Mouse (Mus musculus): ENCODE measurements around the gene Tmem132d. TPM values are rescaled to one million over a fixed set of nuclear protein-coding genes. Genes with fewer than 3 reads are reported as not detected.

Gene Tmem132d
- polyA plus RNA-seq, 1 experiment from 2014 or later: 0.02 TPM

DNA sequence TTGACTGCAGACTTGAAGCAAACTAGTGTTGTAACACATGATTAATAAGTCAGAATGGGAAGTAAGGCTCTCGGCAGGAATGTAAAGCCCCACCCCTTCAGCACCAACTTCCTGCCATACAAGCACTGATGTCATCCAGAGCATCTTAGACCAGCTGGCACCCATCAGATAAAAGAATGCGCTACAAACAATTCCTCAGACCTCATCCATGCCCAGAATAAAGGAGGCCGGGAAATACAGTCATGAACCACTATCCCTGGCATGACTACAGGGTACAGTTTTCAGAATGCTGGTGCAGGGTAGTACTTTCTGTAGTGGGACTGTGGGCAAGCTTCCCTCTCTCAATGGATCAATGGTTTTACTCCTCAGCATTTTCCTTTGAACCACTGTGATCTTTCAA lies 310.2 kb downstream of the Tmem132d start:
- WGBS (ENCODE audit: insufficient replicate concordance): 35% methylated on average over 3 of the region's 3 CpGs
- no peak overlapping the region for H3K9ac ChIP-seq
- no peaks in the 10 kb centered on the region for H3K4me1 ChIP-seq
- H3K27ac ChIP-seq: no peak overlapping the region
- H3K9me3 ChIP-seq (replicated peaks): no peaks in the 10 kb centered on the region
- no peak overlapping the region for H3K4me3 ChIP-seq
- no peak overlapping the region for H3K4me2 ChIP-seq
- ATAC-seq: no peak
- no peaks in the 10 kb centered on the region for H3K36me3 ChIP-seq
- H3K27me3 ChIP-seq (replicated peaks): no peaks in the 10 kb centered on the region

DNA sequence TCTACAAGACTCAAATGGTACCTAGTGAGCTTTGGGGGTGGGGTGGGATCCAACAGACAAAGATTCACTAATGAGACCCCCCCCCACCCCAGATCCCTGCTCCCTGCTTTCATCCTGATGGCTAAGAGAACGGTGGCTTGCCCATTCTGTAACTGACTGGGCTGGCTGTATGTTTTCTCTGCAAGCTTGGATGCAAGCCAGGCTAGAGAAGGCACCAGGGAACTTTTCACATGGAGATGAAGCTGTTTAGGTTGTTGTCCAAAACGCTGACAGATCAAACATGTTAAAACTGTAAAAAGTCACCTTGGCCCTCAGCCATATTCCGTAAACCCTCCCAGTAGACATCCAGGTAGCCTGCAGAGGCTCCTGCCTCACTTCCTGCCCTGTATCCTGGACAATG lies 313.7 kb downstream of the Tmem132d start:
- Histone ChIP-seq H3K27ac (no peak overlapping the region), H3K4me2 (no peak overlapping the region), H3K4me1 (no peaks in the 10 kb centered on the region), H3K27me3 (replicated peaks) (no peaks in the 10 kb centered on the region), H3K36me3 (no peaks in the 10 kb centered on the region), H3K9ac (no peak overlapping the region), H3K4me3 (no peak overlapping the region), H3K9me3 (replicated peaks) (0 out of 2 replicates have a peak, but pooled peaks cover 3% of the 10 kb centered on the region)
- ATAC-seq: no peak
- 47% methylated on average over 3 of the region's 3 CpGs for WGBS (ENCODE audit: insufficient replicate concordance)

DNA sequence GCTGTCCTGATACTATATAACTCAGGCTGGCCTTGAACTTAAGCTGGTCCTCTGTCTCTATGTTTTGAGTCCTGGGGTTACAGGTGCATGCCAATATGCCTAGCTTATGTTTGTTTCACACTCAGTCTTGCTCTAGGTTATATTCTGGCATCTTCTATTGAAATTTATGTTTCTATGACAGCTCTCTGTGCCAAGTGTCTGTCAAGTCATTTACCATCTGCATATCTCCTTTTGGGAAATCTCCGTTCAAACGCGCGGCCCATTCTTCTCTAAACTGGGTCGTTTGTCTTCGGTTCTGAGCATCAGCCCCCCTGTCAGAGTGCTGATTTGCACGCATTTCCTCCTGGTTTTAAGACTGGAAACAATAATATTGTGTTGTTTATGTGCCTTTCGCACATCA lies 319.8 kb downstream of the Tmem132d start:
- H3K4me2 ChIP-seq: no peak overlapping the region
- H3K9ac ChIP-seq: no peak overlapping the region
- no peaks in the 10 kb centered on the region for H3K4me1 ChIP-seq
- ATAC-seq: no peak
- H3K9me3 ChIP-seq (replicated peaks): peaks cover 20% of the 10 kb centered on the region; the same call in 1 of the 2 replicates
- WGBS (ENCODE audit: insufficient replicate concordance): 80% methylated on average over 8 of the region's 8 CpGs
- no peaks in the 10 kb centered on the region for H3K27me3 ChIP-seq (replicated peaks)
- H3K4me3 ChIP-seq: no peak overlapping the region
- H3K27ac ChIP-seq: no peak overlapping the region
- H3K36me3 ChIP-seq: no peaks in the 10 kb centered on the region

DNA sequence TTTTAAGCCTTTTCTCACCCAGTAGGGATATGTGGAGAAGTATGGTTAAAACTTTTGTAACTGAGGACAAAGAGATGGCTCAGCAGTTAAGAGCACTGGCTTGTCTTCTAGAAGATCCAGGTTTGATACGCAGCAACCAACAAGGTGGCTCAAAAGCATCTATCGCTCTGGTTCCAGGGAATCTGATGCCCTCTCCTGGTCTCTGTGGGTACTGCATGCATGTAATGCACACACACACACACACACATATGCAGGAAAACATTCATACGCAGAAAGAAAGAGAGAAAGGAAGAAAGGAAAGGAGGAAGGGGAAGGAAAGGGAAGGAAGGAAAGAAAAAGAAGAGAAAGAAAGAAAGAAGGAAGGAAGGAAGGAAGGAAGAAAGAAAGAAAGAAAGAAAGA lies 320.4 kb downstream of the Tmem132d start:
- 87% methylated on average over 3 of the region's 3 CpGs for WGBS (ENCODE audit: insufficient replicate concordance)
- Histone ChIP-seq H3K9me3 (replicated peaks) (peaks cover 20% of the 10 kb centered on the region; the same call in 1 of the 2 replicates), H3K27ac (no peak overlapping the region), H3K4me3 (no peak overlapping the region), H3K4me2 (no peak overlapping the region), H3K9ac (no peak overlapping the region), H3K36me3 (no peaks in the 10 kb centered on the region), H3K4me1 (no peaks in the 10 kb centered on the region), H3K27me3 (replicated peaks) (no peaks in the 10 kb centered on the region)
- ATAC-seq: no peak

DNA sequence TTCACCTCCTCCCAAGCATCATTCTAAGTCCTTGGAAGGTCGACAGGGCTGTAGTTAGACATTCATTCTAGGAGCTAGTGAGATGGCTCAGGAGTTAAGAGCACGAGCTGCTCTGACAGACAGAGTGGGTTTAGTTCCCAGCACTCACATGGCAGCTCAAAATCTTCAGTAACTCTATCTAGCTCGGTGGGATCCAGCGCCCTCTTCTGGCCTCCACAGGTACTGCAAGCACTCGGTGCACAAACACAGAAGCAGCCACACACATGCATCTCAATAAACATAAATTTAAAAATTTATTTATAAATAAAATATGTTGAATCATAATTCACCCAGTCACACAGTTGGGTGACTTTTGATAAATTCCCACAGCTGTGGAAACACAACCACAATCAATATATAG lies 321.2 kb downstream of the Tmem132d start:
- no peaks in the 10 kb centered on the region for H3K27me3 ChIP-seq (replicated peaks)
- no peak overlapping the region for H3K27ac ChIP-seq
- no peak overlapping the region for H3K4me3 ChIP-seq
- H3K9ac ChIP-seq: no peak overlapping the region
- WGBS (ENCODE audit: insufficient replicate concordance): 60% methylated on average over 5 of the region's 5 CpGs
- no peaks in the 10 kb centered on the region for H3K36me3 ChIP-seq
- no peak for ATAC-seq
- no peaks in the 10 kb centered on the region for H3K4me1 ChIP-seq
- no peak overlapping the region for H3K4me2 ChIP-seq
- peaks cover 20% of the 10 kb centered on the region; the same call in 1 of the 2 replicates for H3K9me3 ChIP-seq (replicated peaks)

DNA sequence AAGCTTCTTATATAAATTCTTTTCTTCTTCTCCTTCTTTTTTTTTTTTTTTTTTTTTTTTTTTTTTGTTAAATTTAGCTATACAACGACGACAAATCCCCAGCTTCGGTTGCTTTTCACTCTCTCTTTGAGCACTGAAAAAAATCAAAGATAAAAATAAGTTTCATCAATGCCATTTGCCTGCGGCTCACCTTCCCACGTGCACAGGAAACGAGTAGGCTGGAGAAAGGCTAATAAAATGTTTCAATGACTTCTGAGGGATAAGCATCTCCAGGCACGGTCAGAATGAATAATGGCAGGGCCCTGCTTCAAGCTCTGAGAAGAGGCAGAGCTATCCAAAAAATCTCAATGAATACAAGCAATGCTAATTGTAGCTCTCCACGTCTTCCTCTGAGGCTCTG lies 330.3 kb downstream of the Tmem132d start:
- Histone ChIP-seq H3K27me3 (replicated peaks) (no peaks in the 10 kb centered on the region), H3K4me1 (no peaks in the 10 kb centered on the region), H3K9ac (no peak overlapping the region), H3K4me2 (no peak overlapping the region), H3K9me3 (replicated peaks) (peaks cover 31% of the 10 kb centered on the region), H3K27ac (no peak overlapping the region), H3K36me3 (no peaks in the 10 kb centered on the region), H3K4me3 (no peak overlapping the region)
- no peak for ATAC-seq
- WGBS (ENCODE audit: insufficient replicate concordance): 74% methylated on average over 8 of the region's 8 CpGs

DNA sequence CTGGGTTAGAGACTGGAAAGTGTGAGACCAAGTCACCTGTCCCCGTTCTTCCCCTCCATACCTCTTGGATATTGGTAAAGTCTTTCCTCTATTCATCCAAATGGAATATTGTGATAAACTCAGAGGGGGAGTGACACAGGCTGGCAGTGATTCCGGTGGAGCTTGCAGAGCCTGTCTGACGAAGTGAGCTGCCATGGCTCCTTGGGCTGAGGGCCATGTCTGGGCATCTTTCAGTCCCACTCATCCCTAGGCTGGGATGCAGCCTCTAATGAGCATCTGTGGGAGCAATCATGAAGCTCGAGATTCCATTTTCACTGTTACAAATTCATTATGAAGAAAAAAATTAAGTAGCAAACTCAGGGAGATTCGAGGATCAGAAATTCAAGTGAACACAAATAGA lies 332.5 kb downstream of the Tmem132d start:
- Histone ChIP-seq H3K9ac (no peak overlapping the region), H3K4me2 (no peak overlapping the region), H3K4me1 (no peaks in the 10 kb centered on the region), H3K27ac (no peak overlapping the region), H3K4me3 (no peak overlapping the region), H3K27me3 (replicated peaks) (no peaks in the 10 kb centered on the region), H3K9me3 (replicated peaks) (peaks cover 22% of the 10 kb centered on the region), H3K36me3 (no peaks in the 10 kb centered on the region)
- no peak for ATAC-seq
- 58% methylated on average over 5 of the region's 5 CpGs for WGBS (ENCODE audit: insufficient replicate concordance)

DNA sequence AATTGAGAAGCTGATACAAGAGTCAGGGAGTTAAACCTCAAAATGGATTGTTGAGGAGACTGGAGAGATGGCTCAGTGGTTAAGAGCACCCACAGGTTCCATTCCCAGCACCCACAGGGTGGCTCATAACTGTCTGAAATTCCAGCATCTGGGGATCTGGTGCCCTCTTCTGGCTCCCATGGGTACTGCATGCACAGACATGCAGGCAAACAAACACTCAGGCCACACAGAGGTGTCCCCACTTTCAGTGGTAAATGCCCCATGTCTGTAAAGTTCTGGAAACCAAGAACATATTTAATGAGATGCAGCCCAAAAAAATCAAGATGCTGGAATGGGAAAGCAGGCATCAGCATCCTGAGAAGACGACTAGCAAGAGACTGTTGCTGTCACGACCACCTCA lies 333.4 kb downstream of the Tmem132d start:
- H3K4me2 ChIP-seq: no peak overlapping the region
- no peaks in the 10 kb centered on the region for H3K27me3 ChIP-seq (replicated peaks)
- no peak overlapping the region for H3K9ac ChIP-seq
- H3K27ac ChIP-seq: no peak overlapping the region
- no peaks in the 10 kb centered on the region for H3K36me3 ChIP-seq
- H3K4me1 ChIP-seq: no peaks in the 10 kb centered on the region
- 71% methylated on average over 2 of the region's 2 CpGs for WGBS (ENCODE audit: insufficient replicate concordance)
- H3K9me3 ChIP-seq (replicated peaks): peaks cover 23% of the 10 kb centered on the region
- ATAC-seq: no peak
- H3K4me3 ChIP-seq: no peak overlapping the region

DNA sequence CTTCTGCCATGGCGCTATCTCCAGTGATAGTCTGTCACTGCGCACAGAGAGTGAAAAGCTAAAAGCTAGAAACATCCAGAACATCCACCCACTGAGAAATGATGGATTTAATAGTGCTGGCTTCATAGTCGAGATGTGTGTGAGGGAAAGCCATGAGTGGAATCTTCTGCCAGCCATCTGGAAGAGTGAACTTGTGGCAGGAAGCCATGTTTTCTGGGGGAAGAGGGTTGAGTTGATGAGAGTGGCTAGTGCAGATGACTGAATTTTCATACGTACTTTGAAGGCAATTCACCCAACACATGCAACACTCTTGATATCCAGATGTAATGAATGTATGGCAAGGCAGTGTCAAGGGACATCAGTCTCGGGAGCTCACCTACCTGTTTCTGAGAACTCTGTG lies 342.3 kb downstream of the Tmem132d start:
- no peaks in the 10 kb centered on the region for H3K4me1 ChIP-seq
- H3K27ac ChIP-seq: no peak overlapping the region
- H3K9me3 ChIP-seq (replicated peaks): 0 out of 2 replicates have a peak, but pooled peaks cover 17% of the 10 kb centered on the region
- no peaks in the 10 kb centered on the region for H3K27me3 ChIP-seq (replicated peaks)
- no peaks in the 10 kb centered on the region for H3K36me3 ChIP-seq
- H3K4me2 ChIP-seq: no peak overlapping the region
- WGBS (ENCODE audit: insufficient replicate concordance): 64% methylated on average over 5 of the region's 5 CpGs
- ATAC-seq: no peak
- H3K4me3 ChIP-seq: no peak overlapping the region
- no peak overlapping the region for H3K9ac ChIP-seq

DNA sequence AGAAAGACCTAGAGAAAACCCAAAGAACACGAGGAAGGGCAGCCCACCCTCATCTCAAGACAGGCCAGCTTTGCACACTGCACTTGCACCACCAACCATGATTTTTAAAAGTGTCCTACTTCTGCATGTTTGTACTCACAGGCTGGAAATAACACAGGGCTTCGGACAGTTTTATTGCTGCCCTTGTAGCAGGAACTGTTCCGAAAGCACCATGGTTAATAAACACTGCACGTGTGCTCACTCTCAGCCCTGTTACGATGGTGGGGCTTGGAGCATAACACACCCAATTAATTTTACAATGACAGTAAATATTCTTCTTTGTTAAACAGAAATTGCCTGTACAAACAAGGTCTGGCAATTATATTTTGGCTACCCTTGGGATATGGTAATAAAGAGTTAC lies 357.4 kb downstream of the Tmem132d start:
- Histone ChIP-seq H3K27me3 (replicated peaks) (no peaks in the 10 kb centered on the region), H3K4me3 (no peak overlapping the region), H3K9ac (no peak overlapping the region), H3K36me3 (no peaks in the 10 kb centered on the region), H3K27ac (no peak overlapping the region), H3K4me2 (no peak overlapping the region), H3K9me3 (replicated peaks) (peaks cover 3% of the 10 kb centered on the region; the same call in 1 of the 2 replicates), H3K4me1 (no peaks in the 10 kb centered on the region)
- ATAC-seq: no peak
- 58% methylated on average over 5 of the region's 5 CpGs for WGBS (ENCODE audit: insufficient replicate concordance)

DNA sequence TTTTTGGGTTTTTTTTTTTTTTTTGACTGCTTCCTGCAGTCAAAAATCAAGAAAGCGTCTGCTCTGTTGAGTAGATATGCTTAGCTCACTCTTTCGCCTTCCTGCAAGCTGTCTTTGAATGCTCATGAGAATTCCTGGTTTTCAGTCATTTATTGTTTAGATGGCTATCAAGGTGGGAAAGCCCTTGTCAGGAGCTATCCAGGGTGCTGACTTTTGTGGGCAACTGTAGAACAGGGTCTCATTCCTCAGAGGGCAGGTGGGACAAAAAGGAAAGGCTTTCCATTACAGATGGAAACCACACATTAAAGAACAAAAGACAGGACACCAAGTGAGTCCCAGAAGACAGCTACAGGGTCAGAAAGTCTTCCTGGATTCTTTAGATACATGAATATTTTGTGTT lies 360.3 kb downstream of the Tmem132d start:
- WGBS (ENCODE audit: insufficient replicate concordance): 55% methylated on average over 2 of the region's 2 CpGs

DNA sequence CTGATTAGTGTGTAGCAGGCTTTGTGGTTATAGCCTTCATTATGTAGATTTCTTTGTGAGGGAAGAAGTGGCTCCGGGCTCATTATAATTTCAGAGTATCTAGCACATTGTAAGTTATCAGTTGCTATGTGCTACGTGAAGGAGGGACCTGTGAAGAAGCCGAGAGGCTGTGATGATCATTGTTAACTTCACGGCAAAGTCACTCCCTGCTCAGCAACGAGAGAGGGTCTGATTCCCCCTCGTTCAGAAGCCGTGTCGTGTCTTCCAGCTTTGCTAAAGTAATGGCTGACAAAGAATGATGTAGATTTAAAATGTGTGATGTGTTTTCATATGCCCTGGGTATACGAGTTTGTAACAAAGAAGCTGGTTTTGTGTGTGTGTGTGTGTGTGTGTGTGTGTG lies 391.1 kb downstream of the Tmem132d start:
- no peaks in the 10 kb centered on the region for H3K4me1 ChIP-seq
- no peak overlapping the region for H3K9ac ChIP-seq
- no peak overlapping the region for H3K4me2 ChIP-seq
- no peak for ATAC-seq
- no peak overlapping the region for H3K27ac ChIP-seq
- H3K36me3 ChIP-seq: no peaks in the 10 kb centered on the region
- H3K9me3 ChIP-seq (replicated peaks): peaks cover 22% of the 10 kb centered on the region; the same call in 1 of the 2 replicates
- no peaks in the 10 kb centered on the region for H3K27me3 ChIP-seq (replicated peaks)
- H3K4me3 ChIP-seq: no peak overlapping the region
- WGBS (ENCODE audit: insufficient replicate concordance): 64% methylated on average over 9 of the region's 9 CpGs

More for the DNA sequence above, 360.3 kb downstream of the Tmem132d start:
- no peak overlapping the region for H3K4me3 ChIP-seq
- no peak overlapping the region for H3K4me2 ChIP-seq
- H3K9ac ChIP-seq: no peak overlapping the region
- no peak overlapping the region for H3K27ac ChIP-seq
- ATAC-seq: no peak
- no peaks in the 10 kb centered on the region for H3K27me3 ChIP-seq (replicated peaks)
- H3K9me3 ChIP-seq (replicated peaks): peaks cover 12% of the 10 kb centered on the region; the same call in 1 of the 2 replicates
- H3K36me3 ChIP-seq: no peaks in the 10 kb centered on the region
- no peaks in the 10 kb centered on the region for H3K4me1 ChIP-seq

DNA sequence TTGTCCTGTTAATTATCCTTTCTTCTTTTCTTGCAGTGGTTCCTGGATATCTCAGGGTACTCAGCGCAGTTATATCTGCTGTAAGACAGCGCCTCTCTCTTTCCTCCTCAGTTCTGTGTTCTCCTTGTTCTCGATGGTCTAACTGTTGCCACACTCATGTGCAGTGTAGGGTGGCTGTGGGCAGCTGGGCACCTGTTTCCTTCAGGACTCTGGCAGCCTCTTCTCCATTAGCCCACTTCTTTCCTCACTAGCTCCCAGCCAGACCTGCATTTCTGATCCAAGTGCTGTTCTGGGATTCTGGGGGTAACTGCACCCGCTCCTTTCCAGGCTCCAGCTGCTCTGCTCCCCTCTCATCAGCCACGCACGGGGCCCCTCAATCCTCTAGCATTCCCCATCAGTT lies 392.8 kb downstream of the Tmem132d start:
- Histone ChIP-seq H3K27me3 (replicated peaks) (no peaks in the 10 kb centered on the region), H3K4me2 (no peak overlapping the region), H3K9me3 (replicated peaks) (peaks cover 15% of the 10 kb centered on the region; the same call in 1 of the 2 replicates), H3K4me1 (no peaks in the 10 kb centered on the region), H3K9ac (no peak overlapping the region), H3K4me3 (no peak overlapping the region), H3K27ac (no peak overlapping the region), H3K36me3 (no peaks in the 10 kb centered on the region)
- 74% methylated on average over 6 of the region's 6 CpGs for WGBS (ENCODE audit: insufficient replicate concordance)
- no peak for ATAC-seq

Data from liver, embryonic 12.5 days (tissue).